In genomic region chr11:101614116-101614515, GRCm38 (mm10) we compare ENCODE assay signal across 31 mouse cellular contexts. TPM values are rescaled to one million over a fixed set of nuclear protein-coding genes. Genes with fewer than 3 reads are reported as not detected.
"Had no signal": no experiment of that assay in that cellular context is flagged by ENCODE, and none has a peak within 500 bp of the region (broad histone marks: within the 10 kb centered on the region; RNA-seq: fewer than 3 reads in every experiment).

No protein-coding gene starts in this region.

- H3K4me2 ChIP-seq: intestine, embryonic 15.5 days; kidney, embryonic 15.5 days; liver, embryonic 13.5 days had no signal

- H3K9ac ChIP-seq: intestine, embryonic 15.5 days; kidney, embryonic 15.5 days; liver, embryonic 13.5 days had no signal

- H3K9me3 ChIP-seq: intestine, embryonic 15.5 days; kidney, embryonic 15.5 days; liver, embryonic 13.5 days had no signal

- H3K36me3 ChIP-seq: intestine, embryonic 15.5 days; kidney, embryonic 15.5 days; liver, embryonic 13.5 days had no signal

- ATAC-seq: intestine, embryonic 15.5 days had no signal

- H3K27ac ChIP-seq: intestine, embryonic 15.5 days; kidney, embryonic 15.5 days; left cerebral cortex, adult 2 months; liver, embryonic 13.5 days; macrophage; stomach, postnatal 0 days had no signal

- DNase-seq: kidney, adult 11 months; kidney, adult 8-10 months; kidney, postnatal 10 days; kidney, postnatal 36 days; layer of hippocampus, postnatal 36 days; liver, embryonic 13.5 days; lung, adult 2 months; lung, postnatal 14 days; right cerebral cortex, adult 18-20 months; right cerebral cortex, postnatal 14 days; right cerebral cortex, postnatal 4 days; thymus, adult 2 months; thymus, postnatal 14 days; thymus, postnatal 4 days had no signal

- H3K4me3 ChIP-seq: intestine, embryonic 15.5 days; kidney, embryonic 15.5 days; left cerebral cortex, adult 2 months; liver, embryonic 13.5 days had no signal

- H3K27me3 ChIP-seq: intestine, embryonic 15.5 days; kidney, embryonic 15.5 days; liver, embryonic 13.5 days had no signal

RNA-seq across cellular contexts. Expression of gene Gm11634, which starts 15.1 kb away (rescaled TPM):
- total RNA-seq: layer of hippocampus, adult 8-10 months; layer of hippocampus, postnatal 10 days; layer of hippocampus, postnatal 36 days; left cerebral cortex, adult 2 months; left cerebral cortex, postnatal 10 days; left cerebral cortex, postnatal 36 days; liver, adult 2 months; megakaryocyte, adult 5-6 weeks had no signal
- polyA plus RNA-seq: intestine, embryonic 15.5 days; kidney, embryonic 15.5 days; limb, embryonic 11.5 days; limb, embryonic 14.5 days; liver, adult 2 months; liver, embryonic 13.5 days; lung, adult 2 months; lung, embryonic 16.5 days; macrophage; neural tube, embryonic 11.5 days; neural tube, embryonic 14.5 days; stomach, embryonic 14.5 days; thymus, adult 2 months had no signal
